Mouse (Mus musculus) intestine, embryonic 16.5 days (tissue): ENCODE data around the gene Akap6. TPM values are rescaled to one million over a fixed set of nuclear protein-coding genes. Genes with fewer than 3 reads are reported as not detected.
"Not testable (repeated sequence)": the region's sequence is repeated elsewhere in the genome, so short reads cannot be mapped to it uniquely, and the experiment has no call there.

ENCODE experiments used
- ATAC-seq: fragments of 200-750 bp; cut with Nextera tagmentation; 2 replicates; pipeline ENCODE4 v1.8.0; 2017; ENCODE audit warnings: moderate TSS enrichment, moderate library complexity
- H3K27ac ChIP-seq: fragments of 300-500 bp; sonication (generic); 2 replicates; pipeline ENCODE4 v1.5.1; 2014; ENCODE audit warnings: mild to moderate bottlenecking, low read length
- H3K27me3 ChIP-seq: fragments of 300-500 bp; sonication (generic); replicated peaks from 2 replicates; pipeline ENCODE4 v1.6.1; 2014; ENCODE audit warnings: low read length, control low read depth, mixed read lengths; ENCODE audit not compliant: control insufficient read depth, insufficient read depth
- H3K36me3 ChIP-seq: fragments of 300-500 bp; sonication (generic); 2 replicates; pipeline ENCODE4 v1.6.1; 2014; ENCODE audit warnings: low read length, control low read depth; ENCODE audit not compliant: control insufficient read depth, insufficient read depth
- H3K4me1 ChIP-seq: fragments of 300-500 bp; sonication (generic); 2 replicates; pipeline ENCODE4 v1.6.1; 2014; ENCODE audit warnings: low read length, control low read depth, mixed read lengths; ENCODE audit not compliant: control insufficient read depth, insufficient read depth
- H3K4me2 ChIP-seq: fragments of 300-500 bp; sonication (generic); 2 replicates; pipeline ENCODE4 v1.6.1; 2014; ENCODE audit warnings: low read depth, low read length, control low read depth
- H3K4me3 ChIP-seq: fragments of 300-500 bp; sonication (generic); 2 replicates; pipeline ENCODE4 v1.5.1; 2014; ENCODE audit warnings: mild to moderate bottlenecking, low read length
- H3K9ac ChIP-seq: fragments of 300-500 bp; sonication (generic); 2 replicates; pipeline ENCODE4 v1.6.1; 2014; ENCODE audit warnings: low read depth, low read length
- H3K9me3 ChIP-seq: fragments of 300-500 bp; sonication (generic); 2 replicates; pipeline ENCODE4 v1.6.1; 2016; ENCODE audit warnings: low read length, control low read depth; ENCODE audit not compliant: control insufficient read depth
- WGBS: fragments of 180-500 bp; shearing (Covaris S2); extraction: QIAGEN DNeasy Blood & Tissue Kit; methylation state at CpG from one replicate; pipeline ENCODE4 v1.1.7; 2014; 5-methylcytosine and 5-hydroxymethylcytosine counted together
- polyA plus RNA-seq: library from polyadenylated mRNA; unstranded; fragments of >200 nt; fragmentation: Nextera tagmentation; extraction: Ambion mirVana; gene quantifications from 2 replicates; pipeline ENCODE4 v1.2.1, GENCODE M21; 2015

Gene Akap6
- polyA plus RNA-seq, 1 experiment from 2014 or later, result 1.4 TPM

DNA sequence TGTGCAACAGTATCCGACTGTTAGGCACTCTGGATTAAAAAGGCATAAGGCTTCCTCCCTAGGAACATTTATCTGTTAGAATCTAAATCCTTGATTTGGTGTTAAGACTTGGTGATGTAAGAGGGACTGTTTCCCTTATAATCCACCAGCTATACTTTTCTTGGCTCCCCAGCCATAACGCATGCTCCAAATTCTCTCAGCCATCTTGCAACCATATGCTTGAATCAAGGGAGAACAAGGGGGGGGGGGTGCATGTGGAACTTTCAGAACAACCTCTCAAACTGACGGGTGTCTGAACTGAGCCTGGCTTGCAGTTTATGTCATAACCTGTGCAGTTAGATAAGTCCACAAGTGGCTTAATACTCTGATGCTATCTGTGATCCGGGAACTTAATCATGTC lies 4.9 kb downstream of the Akap6 start:
- Histone ChIP-seq H3K9me3 (no peaks in the 10 kb centered on the region), H3K36me3 (no peaks in the 10 kb centered on the region), H3K4me1 (peaks cover 7% of the 10 kb centered on the region), H3K4me2 (no peak overlapping the region), H3K27me3 (no peaks in the 10 kb centered on the region), H3K27ac (no peak overlapping the region), H3K4me3 (no peak overlapping the region), H3K9ac (no peak overlapping the region)
- WGBS, result 70% methylated on average over 4 of the region's 4 CpGs
- no peak for ATAC-seq

DNA sequence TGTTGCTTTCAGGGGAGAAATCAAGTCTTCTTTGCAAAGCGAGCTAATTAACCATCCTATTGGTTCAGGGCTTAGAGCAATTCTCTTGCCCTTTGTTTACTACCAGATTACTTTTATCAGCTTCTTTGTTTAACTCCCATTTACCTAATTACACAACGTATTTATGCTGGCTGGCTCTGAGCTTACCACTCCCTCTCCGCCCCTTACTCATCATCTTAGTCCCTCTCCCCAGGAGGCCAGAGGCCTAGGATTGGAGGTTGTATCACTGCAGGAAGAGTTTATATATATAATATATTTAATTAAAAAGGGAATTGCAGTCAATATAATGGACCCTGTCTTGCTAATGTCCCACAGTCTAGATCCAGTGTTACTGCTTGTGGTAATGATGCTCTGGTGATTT lies 5.6 kb downstream of the Akap6 start:
- H3K27ac ChIP-seq, result no peak overlapping the region
- no peak overlapping the region for H3K4me2 ChIP-seq
- no peaks in the 10 kb centered on the region for H3K9me3 ChIP-seq
- 60% methylated on average over 3 of the region's 3 CpGs for WGBS
- H3K27me3 ChIP-seq, result no peaks in the 10 kb centered on the region
- H3K36me3 ChIP-seq, result no peaks in the 10 kb centered on the region
- H3K4me3 ChIP-seq, result no peak overlapping the region
- H3K4me1 ChIP-seq, result peaks cover 7% of the 10 kb centered on the region
- no peak overlapping the region for H3K9ac ChIP-seq
- no peak for ATAC-seq

DNA sequence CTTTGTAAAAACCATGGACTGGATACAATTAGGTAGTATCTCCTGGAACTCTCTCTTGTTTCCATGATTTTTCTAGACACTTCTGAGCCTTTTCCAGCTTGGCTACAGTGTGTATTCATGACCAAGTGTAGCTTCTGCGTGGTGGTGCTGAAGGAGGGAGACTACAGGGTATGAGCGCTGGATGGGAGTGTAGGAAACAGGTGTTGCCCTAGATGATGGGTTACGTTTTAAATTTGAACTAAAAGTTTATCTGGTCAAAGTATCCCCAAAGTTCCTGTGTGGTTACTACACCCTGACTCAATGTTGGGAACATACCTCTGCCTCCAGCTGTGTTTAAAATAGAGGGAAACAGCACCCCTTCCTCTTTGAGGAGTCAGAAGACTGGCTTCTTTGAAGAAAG lies 12.2 kb downstream of the Akap6 start:
- H3K4me2 ChIP-seq, result no peak overlapping the region
- no peaks in the 10 kb centered on the region for H3K9me3 ChIP-seq
- H3K27ac ChIP-seq, result no peak overlapping the region
- no peaks in the 10 kb centered on the region for H3K27me3 ChIP-seq
- H3K9ac ChIP-seq, result no peak overlapping the region
- ATAC-seq, result no peak
- H3K4me3 ChIP-seq, result no peak overlapping the region
- WGBS, result 77% methylated on average over 3 of the region's 3 CpGs
- H3K4me1 ChIP-seq, result no peaks in the 10 kb centered on the region
- H3K36me3 ChIP-seq, result no peaks in the 10 kb centered on the region

DNA sequence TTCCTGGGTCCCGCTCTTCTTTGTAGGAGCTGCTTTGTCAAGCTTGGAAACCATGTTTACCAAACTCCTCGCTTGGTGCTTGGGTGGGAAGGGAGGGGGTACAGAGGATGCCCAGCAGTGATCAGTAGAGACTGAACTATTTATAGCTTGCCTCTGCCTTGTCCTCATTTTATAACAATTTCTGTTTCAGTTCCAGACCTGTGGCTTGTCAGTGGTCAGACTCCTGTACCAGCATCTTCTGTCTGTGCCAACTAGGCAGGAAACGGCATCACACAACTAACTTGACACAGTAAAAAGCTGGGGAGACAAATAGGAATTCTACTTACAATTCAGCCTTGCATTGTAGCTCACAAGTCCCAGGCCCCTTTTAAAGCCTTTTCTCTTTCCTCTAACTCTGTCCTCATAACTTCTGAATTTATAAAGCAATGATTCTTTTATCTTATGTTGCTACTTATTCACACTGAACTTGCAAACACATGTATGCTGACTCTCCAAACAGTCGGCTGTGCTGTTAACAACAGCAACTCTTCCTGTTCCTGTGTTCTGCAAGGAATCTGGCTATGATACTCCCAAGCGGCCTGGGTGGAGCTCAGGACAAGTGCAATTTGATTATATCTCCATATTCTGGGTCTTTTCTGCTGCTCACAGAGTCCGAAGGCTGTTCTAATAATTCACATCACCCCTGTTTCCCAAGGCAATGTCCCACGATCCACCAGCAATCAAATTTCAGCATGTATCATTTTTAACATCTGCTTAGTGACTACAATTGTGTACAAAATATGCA lies 12.9 kb downstream of the Akap6 start:
- H3K4me3 ChIP-seq, result no peak overlapping the region
- no peak for ATAC-seq
- H3K27me3 ChIP-seq, result no peaks in the 10 kb centered on the region
- no peaks in the 10 kb centered on the region for H3K36me3 ChIP-seq
- WGBS, result 57% methylated on average over 7 of the region's 7 CpGs
- H3K9ac ChIP-seq, result no peak overlapping the region
- no peaks in the 10 kb centered on the region for H3K4me1 ChIP-seq
- no peak overlapping the region for H3K4me2 ChIP-seq
- no peak overlapping the region for H3K27ac ChIP-seq
- H3K9me3 ChIP-seq, result no peaks in the 10 kb centered on the region

DNA sequence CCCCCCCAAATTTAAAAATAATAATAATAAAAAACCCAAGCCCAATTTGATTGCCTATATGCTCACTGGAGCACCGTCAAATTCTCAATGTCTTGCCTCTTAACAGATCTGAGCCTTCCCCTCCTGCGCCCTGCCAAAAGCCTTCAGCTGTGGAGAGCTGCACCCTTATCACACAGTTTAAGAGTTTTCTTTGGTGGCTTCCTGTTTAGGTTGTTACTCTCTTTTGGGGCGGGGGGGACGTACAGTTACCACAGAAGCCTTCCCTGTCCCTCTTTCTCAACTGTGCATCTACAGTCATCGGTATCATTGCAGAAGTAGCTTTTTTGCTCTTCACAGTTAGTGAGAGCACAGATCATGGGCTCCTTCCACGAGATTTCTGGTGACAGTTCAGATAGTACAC lies 19.2 kb downstream of the Akap6 start:
- H3K27me3 ChIP-seq, result no peaks in the 10 kb centered on the region
- H3K4me1 ChIP-seq, result no peaks in the 10 kb centered on the region
- H3K4me3 ChIP-seq, result no peak overlapping the region
- 81% methylated on average over 6 of the region's 6 CpGs for WGBS
- H3K9me3 ChIP-seq, result no peaks in the 10 kb centered on the region
- no peak for ATAC-seq
- no peak overlapping the region for H3K4me2 ChIP-seq
- H3K9ac ChIP-seq, result no peak overlapping the region
- H3K27ac ChIP-seq, result no peak overlapping the region
- H3K36me3 ChIP-seq, result no peaks in the 10 kb centered on the region

DNA sequence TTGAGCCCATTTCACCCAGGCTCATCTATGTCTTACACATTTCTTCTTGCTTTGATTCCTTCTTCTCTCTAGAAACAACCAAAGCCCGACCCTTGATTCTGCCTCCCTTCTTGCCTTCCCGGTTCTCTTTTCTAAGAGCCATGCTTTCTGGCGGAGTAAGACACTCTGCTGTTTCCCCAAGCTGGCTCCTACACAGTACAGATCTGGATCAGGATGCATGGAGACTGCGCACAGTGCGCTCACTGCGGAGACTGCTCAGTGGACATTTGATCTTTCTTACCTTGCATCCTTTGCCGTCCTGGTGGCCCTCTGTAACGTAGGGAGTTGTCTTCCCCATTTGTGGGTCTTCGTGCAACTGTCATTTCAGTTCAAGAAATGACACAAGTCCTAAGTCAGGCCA lies 20.0 kb downstream of the Akap6 start:
- Histone ChIP-seq H3K9me3 (no peaks in the 10 kb centered on the region), H3K9ac (no peak overlapping the region), H3K4me2 (no peak overlapping the region), H3K27me3 (no peaks in the 10 kb centered on the region), H3K4me3 (no peak overlapping the region), H3K4me1 (no peaks in the 10 kb centered on the region), H3K27ac (no peak overlapping the region), H3K36me3 (no peaks in the 10 kb centered on the region)
- WGBS, result 89% methylated on average over 9 of the region's 9 CpGs
- no peak for ATAC-seq

DNA sequence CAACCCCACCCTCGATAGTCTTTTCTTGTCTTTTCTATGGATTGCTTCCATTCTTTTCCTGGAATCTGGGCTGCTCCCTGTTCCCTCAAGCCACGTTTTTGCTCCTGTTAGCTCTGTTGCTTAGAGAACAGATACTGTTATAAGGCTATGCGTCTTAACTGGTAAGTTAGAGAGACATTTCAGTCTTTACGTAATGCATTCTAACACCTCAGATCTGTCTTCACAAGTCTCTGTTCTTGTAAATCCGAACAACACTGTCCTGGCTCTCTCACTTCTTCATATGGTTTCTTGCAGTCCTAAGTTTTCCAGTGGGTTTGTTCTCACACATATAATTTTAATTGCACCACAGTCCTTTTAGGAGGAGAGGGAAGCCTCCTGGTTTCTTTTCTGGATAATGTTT lies 20.5 kb downstream of the Akap6 start:
- no peaks in the 10 kb centered on the region for H3K4me1 ChIP-seq
- no peaks in the 10 kb centered on the region for H3K36me3 ChIP-seq
- no peak overlapping the region for H3K4me3 ChIP-seq
- no peak overlapping the region for H3K27ac ChIP-seq
- no peak overlapping the region for H3K4me2 ChIP-seq
- ATAC-seq, result no peak
- no peaks in the 10 kb centered on the region for H3K27me3 ChIP-seq
- no peaks in the 10 kb centered on the region for H3K9me3 ChIP-seq
- H3K9ac ChIP-seq, result no peak overlapping the region
- WGBS, result 84% methylated on average over 5 of the region's 5 CpGs

DNA sequence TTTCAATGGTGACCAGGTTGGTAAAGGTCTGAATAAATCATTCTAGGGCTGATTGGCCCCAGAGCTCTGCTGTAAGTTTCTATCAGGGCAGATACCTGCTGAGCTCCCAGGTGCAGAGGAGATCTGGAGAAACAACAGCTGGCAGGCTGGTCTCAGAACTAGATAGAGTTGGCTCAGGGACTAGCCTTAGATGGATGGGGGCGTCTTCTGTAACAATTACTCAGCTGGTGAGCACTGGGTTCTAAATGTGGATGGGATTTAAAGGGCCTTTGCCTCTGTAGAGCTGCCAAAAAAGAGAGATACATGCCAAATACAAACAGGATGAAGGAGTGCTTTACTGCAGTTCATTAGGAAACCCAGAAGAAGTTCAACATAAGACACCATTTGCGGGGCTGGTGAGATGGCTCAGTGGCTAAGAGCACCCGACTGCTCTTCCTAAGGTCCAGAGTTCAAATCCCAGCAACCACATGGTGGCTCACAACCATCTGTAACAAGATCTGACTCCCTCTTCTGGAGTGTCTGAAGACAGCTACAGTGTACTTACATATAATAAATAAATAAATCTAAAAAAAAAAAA lies 24.9 kb downstream of the Akap6 start:
- H3K27ac ChIP-seq, H3K9me3 ChIP-seq, H3K4me2 ChIP-seq, H3K4me1 ChIP-seq, ATAC-seq, H3K4me3 ChIP-seq, H3K36me3 ChIP-seq, H3K9ac ChIP-seq, H3K27me3 ChIP-seq: not testable (repeated sequence)
- WGBS, result 75% methylated on average over 3 of the region's 3 CpGs

DNA sequence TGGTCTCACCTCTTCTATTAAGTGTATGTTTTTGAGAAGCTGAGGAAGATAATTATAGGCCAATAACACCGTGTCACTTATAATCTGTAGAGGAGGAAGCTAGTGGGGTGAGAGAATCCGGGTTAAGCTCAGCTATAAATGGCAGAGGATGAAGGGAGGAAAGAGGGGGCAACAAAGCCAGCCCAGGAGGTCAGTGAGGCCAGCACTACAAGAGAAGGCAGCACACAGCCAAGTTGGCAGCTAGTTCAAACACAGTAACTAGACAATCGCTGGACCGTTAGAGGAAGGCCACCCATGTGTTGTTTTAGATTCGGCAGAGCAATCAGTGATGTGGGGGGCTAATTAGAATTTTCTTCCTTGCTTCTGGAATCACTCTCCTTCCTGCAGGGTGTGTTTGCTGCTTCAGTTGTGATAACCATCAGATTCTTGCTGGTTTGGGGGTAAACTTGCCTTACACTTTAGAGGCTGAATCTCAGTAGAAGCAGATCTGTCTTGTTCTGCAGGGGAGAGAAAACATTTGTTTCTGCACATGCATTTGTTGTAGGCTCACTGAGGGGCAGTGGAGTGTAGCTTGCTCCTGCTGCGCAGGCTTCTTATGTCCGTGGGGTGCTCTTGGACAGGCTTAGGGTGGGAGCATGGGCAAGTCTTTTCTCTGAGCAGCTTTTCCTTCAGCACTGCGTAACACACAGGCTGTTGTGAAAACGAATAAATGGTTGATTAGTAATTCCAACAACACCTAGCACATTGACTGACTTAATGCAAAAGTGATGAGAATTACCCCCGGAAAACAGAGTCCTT lies 27.4 kb downstream of the Akap6 start:
- Histone ChIP-seq H3K4me1 (no peaks in the 10 kb centered on the region), H3K9me3 (no peaks in the 10 kb centered on the region), H3K4me3 (no peak overlapping the region), H3K36me3 (no peaks in the 10 kb centered on the region), H3K27ac (no peak overlapping the region), H3K9ac (no peak overlapping the region), H3K4me2 (no peak overlapping the region), H3K27me3 (no peaks in the 10 kb centered on the region)
- ATAC-seq, result no peak
- WGBS, result 68% methylated on average over 10 of the region's 10 CpGs
